Mouse (Mus musculus): Measurements from ENCODE around the gene U2surp. TPM values are rescaled to one million over a fixed set of nuclear protein-coding genes. Genes with fewer than 3 reads are reported as not detected.

The U2surp gene
- 10 to 100 TPM; 45.3 to 51.1 TPM for total RNA-seq (2023)

DNA sequence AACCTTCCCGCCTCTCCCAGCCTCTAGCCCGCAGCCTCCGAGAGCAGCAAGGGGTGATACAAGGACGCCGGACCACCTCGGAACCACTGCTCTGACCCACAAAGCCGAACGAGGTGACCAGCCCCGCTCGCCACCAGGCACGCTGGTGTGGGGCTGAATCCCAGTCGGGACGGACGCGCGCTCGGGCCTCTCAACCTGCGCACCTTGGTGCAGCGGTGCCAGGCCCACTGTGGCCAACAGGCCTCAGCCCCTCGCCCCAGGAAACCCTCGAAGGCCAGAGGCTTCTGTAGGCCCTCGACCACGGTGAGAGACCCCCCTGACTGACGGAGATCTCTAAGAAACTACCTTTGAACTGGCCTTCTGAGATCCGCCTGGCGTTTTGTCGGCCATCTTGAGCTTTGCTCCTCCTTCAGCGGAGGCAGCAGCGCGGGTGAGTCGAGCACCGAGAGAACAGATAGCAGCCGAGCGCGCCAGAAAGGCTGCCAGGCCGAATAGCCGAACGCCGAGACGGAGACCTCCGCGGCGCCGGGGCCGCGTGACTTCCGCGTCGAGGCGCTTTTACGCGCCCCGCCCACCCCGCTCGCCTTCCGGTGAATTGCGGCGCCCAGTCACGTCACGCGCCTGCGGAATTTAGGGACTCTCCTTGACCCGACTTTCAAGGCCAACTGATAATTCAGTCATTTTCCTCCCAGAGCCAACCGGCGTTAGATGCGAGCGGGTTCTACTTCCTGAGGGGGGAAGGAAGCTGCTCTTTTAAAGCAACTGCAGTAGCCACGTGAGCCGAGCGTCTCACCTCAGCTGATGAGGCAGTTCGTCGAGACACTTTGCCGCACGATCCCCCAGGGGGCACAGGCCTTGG lies at the start of gene U2surp:
TSS of gene U2surp (minus strand) at position 525 of the 859 bp plus-strand sequence.

DNA sequence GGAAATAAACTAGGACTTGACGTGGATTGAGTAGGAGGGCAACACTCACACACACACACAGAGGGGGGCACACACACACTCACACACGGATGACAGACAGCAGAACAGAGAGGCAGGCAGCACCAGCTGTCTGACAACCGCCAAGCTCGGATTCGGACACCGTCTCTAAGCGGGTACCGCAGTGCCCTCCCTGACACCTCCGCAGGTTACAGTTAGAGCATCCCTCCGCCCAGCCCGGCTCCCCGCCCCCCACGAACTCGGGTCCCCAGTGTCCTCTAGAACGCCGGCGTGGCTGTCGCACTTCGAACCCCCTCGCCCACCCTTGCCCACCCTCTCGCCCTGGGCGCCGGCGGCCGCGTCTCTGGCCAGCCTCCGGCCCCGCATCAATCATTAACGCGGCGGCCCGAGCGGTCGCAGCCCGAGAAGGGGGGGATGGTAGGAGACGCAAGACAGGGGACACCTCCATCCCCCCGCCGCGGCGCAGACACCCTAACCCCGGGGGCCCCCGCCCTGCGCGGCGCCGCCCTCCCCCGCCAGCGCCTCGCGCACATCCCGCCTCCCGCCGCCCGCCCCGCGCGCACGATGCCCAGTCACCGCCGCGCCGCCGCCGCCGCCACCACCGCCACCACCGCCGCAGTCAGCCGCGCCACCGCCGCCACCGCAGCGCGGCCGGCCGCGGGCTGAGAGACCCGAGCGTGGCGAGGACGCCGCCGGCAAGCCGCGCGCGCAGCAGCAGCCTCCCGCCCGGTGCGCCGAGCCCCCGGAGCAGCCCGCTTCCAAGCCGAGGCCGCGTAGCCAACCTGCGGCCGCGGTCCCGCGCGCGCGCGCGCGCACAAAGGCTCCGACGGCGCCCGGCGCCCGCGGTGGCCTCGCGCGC lies 47.5 kb upstream of the U2surp start, which contains the start of gene Paqr9:
TSS of gene Paqr9 (plus strand) at position 599 of the 877 bp plus-strand sequence.

Other genes starting within 250 kb of the U2surp start
- not detected for gene Chst2, start 105.3 kb downstream of the U2surp start, total RNA-seq (2023)
- gene Paqr9, start 47.7 kb upstream of the U2surp start, total RNA-seq (2023): 1 to 10 TPM; 4.1 to 7.3 TPM
- gene Pcolce2, start 125.6 kb upstream of the U2surp start, total RNA-seq (2023): not detected
- gene Trpc1, start 238.4 kb upstream of the U2surp start, total RNA-seq (2023): under 1 TPM in 1 of 2 experiments, not detected in 1; 0.35 TPM